Mouse (Mus musculus): ENCODE measurements at regions not wholly inside any gene's neighbourhood (a gene's known extent, or its start where the extent isn't known, plus 50 kb on each side); places are given as distances from the start of the nearest gene placed in this dataset.
A peak's percentile ranks its signal among the peaks of the same experiment; 100 is the strongest.
"Not testable (repeated sequence)": the region's sequence is repeated elsewhere in the genome, so short reads cannot be mapped to it uniquely, and the experiment has no call there.

GRCm38 (mm10) chr12:48819168-48819567 is 563.3 kb upstream of the Foxg1 start:
- Histone ChIP-seq H3K27ac (ENCODE audit: low read depth, low read length) (no peak overlapping the region), H3K9ac (replicated peaks; ENCODE audit: low read length, poor library complexity, severe bottlenecking) (no peak overlapping the region), H3K9me3 (ENCODE audit: low read length) (no peaks in the 10 kb centered on the region), H3K36me3 (ENCODE audit: insufficient read depth, low read length) (no peaks in the 10 kb centered on the region), H3K4me1 (ENCODE audit: insufficient read depth, low read length) (no peaks in the 10 kb centered on the region), H3K4me3 (ENCODE audit: low read depth, low read length) (no peak overlapping the region), H3K4me2 (ENCODE audit: low read depth, low read length, poor library complexity, severe bottlenecking) (no peak overlapping the region), H3K27me3 (ENCODE audit: insufficient read depth, low read length) (no peaks in the 10 kb centered on the region)
- DNase-seq (ENCODE audit: low spot score) = no peak
- ATAC-seq (ENCODE audit: low FRiP score) = no peak
- TF ChIP-seq CTCF (IDR thresholded peaks at IDR 0.05) = no peak

GRCm38 (mm10) chr12:48820206-48820605 is 562.3 kb upstream of the Foxg1 start:
- Histone ChIP-seq H3K36me3 (ENCODE audit: insufficient read depth, low read length) (no peaks in the 10 kb centered on the region), H3K4me3 (ENCODE audit: low read depth, low read length) (no peak overlapping the region), H3K9me3 (ENCODE audit: low read length) (no peaks in the 10 kb centered on the region), H3K27me3 (ENCODE audit: insufficient read depth, low read length) (no peaks in the 10 kb centered on the region), H3K9ac (replicated peaks; ENCODE audit: low read length, poor library complexity, severe bottlenecking) (no peak overlapping the region), H3K4me1 (ENCODE audit: insufficient read depth, low read length) (no peaks in the 10 kb centered on the region), H3K4me2 (ENCODE audit: low read depth, low read length, poor library complexity, severe bottlenecking) (no peak overlapping the region), H3K27ac (ENCODE audit: low read depth, low read length) (no peak overlapping the region)
- ATAC-seq (ENCODE audit: low FRiP score) (no peak), DNase-seq (ENCODE audit: low spot score) (no peak)
- no peak for TF ChIP-seq CTCF (IDR thresholded peaks at IDR 0.05)

- TF ChIP-seq CTCF (IDR thresholded peaks at IDR 0.05) = no peak
- no peaks in the 10 kb centered on the region for H3K4me1 ChIP-seq (ENCODE audit: insufficient read depth, low read length)
- no peak overlapping the region for H3K4me2 ChIP-seq (ENCODE audit: low read depth, low read length, poor library complexity, severe bottlenecking)
- no peaks in the 10 kb centered on the region for H3K36me3 ChIP-seq (ENCODE audit: insufficient read depth, low read length)
- 68% methylated on average over 6 of the region's 6 CpGs for WGBS
- no peak overlapping the region for H3K27ac ChIP-seq (ENCODE audit: low read depth, low read length)
- H3K27me3 ChIP-seq (ENCODE audit: insufficient read depth, low read length) = no peaks in the 10 kb centered on the region
- ATAC-seq (ENCODE audit: low FRiP score) (no peak), DNase-seq (ENCODE audit: low spot score) (no peak)
- H3K9me3 ChIP-seq (ENCODE audit: low read length) = no peaks in the 10 kb centered on the region
- no peak overlapping the region for H3K9ac ChIP-seq (replicated peaks; ENCODE audit: low read length, poor library complexity, severe bottlenecking)
- H3K4me3 ChIP-seq (ENCODE audit: low read depth, low read length) = no peak overlapping the region
Observed at GRCm38 (mm10) chr12:48826300-48826699, 556.2 kb upstream of the Foxg1 start.

GRCm38 (mm10) chr12:48853356-48853755 is 529.1 kb upstream of the Foxg1 start:
- H3K4me3 ChIP-seq (ENCODE audit: low read depth, low read length); H3K27ac ChIP-seq (ENCODE audit: low read depth, low read length); DNase-seq (ENCODE audit: low spot score); H3K36me3 ChIP-seq (ENCODE audit: insufficient read depth, low read length); H3K27me3 ChIP-seq (ENCODE audit: insufficient read depth, low read length); H3K4me1 ChIP-seq (ENCODE audit: insufficient read depth, low read length); ATAC-seq (ENCODE audit: low FRiP score); H3K9ac ChIP-seq (replicated peaks; ENCODE audit: low read length, poor library complexity, severe bottlenecking); H3K9me3 ChIP-seq (ENCODE audit: low read length); H3K4me2 ChIP-seq (ENCODE audit: low read depth, low read length, poor library complexity, severe bottlenecking): not testable (repeated sequence)
- WGBS = 84% methylated on average over 4 of the region's 4 CpGs

GRCm38 (mm10) chr12:48854016-48854415 is 528.4 kb upstream of the Foxg1 start:
- DNase-seq (ENCODE audit: low spot score) (no peak), ATAC-seq (ENCODE audit: low FRiP score) (no peak)
- no peaks in the 10 kb centered on the region for H3K4me1 ChIP-seq (ENCODE audit: insufficient read depth, low read length)
- H3K36me3 ChIP-seq (ENCODE audit: insufficient read depth, low read length) = no peaks in the 10 kb centered on the region
- no peak overlapping the region for H3K27ac ChIP-seq (ENCODE audit: low read depth, low read length)
- no peak overlapping the region for H3K9ac ChIP-seq (replicated peaks; ENCODE audit: low read length, poor library complexity, severe bottlenecking)
- H3K9me3 ChIP-seq (ENCODE audit: low read length) = no peaks in the 10 kb centered on the region
- WGBS = 75% methylated on average over 1 of the region's 1 CpGs
- no peak overlapping the region for H3K4me2 ChIP-seq (ENCODE audit: low read depth, low read length, poor library complexity, severe bottlenecking)
- no peak overlapping the region for H3K4me3 ChIP-seq (ENCODE audit: low read depth, low read length)
- no peak for TF ChIP-seq CTCF (IDR thresholded peaks at IDR 0.05)
- H3K27me3 ChIP-seq (ENCODE audit: insufficient read depth, low read length) = no peaks in the 10 kb centered on the region

GRCm38 (mm10) chr12:48878244-48879031 is 504.0 kb upstream of the Foxg1 start:
- H3K36me3 ChIP-seq (ENCODE audit: insufficient read depth, low read length) = no peaks in the 10 kb centered on the region
- no peaks in the 10 kb centered on the region for H3K9me3 ChIP-seq (ENCODE audit: low read length)
- H3K4me1 ChIP-seq (ENCODE audit: insufficient read depth, low read length) = no peaks in the 10 kb centered on the region
- no peak for TF ChIP-seq CTCF (IDR thresholded peaks at IDR 0.05)
- H3K4me2 ChIP-seq (ENCODE audit: low read depth, low read length, poor library complexity, severe bottlenecking) = no peak overlapping the region
- ATAC-seq (ENCODE audit: low FRiP score) (peak; percentile 34; the same call in 1 of the 2 replicates), DNase-seq (ENCODE audit: low spot score) (peak; percentile 32)
- no peak overlapping the region for H3K4me3 ChIP-seq (ENCODE audit: low read depth, low read length)
- H3K27ac ChIP-seq (ENCODE audit: low read depth, low read length) = no peak overlapping the region
- H3K27me3 ChIP-seq (ENCODE audit: insufficient read depth, low read length) = no peaks in the 10 kb centered on the region
- WGBS = 47% methylated on average over 8 of the region's 8 CpGs
- no peak overlapping the region for H3K9ac ChIP-seq (replicated peaks; ENCODE audit: low read length, poor library complexity, severe bottlenecking)
